Mouse (Mus musculus): ENCODE data around the gene Arl6ip1. TPM values are rescaled to one million over a fixed set of nuclear protein-coding genes. Genes with fewer than 3 reads are reported as not detected.
"Not testable (repeated sequence)": the region's sequence is repeated elsewhere in the genome, so short reads cannot be mapped to it uniquely, and the experiment has no call there.

The Arl6ip1 gene
- 408 and 409 TPM in 2 replicates for polyA plus RNA-seq (2015; fragmentation: Nextera tagmentation; extraction: Ambion mirVana)

GRCm38 (mm10) chr7:118129430-118130041 is at the start of gene Arl6ip1:
TSS of gene Arl6ip1 (minus strand) at chr7:118129662.
- peak; percentile 100 for ATAC-seq (ENCODE audit: insufficient number of reproducible peaks, low FRiP score, low TSS enrichment, low read depth)
- H3K4me1 ChIP-seq: peaks cover 28% of the 10 kb centered on the region
- under 1% methylated on average over 39 of the region's 39 CpGs for WGBS
- H3K27me3 ChIP-seq: no peaks in the 10 kb centered on the region
- H3K4me2 ChIP-seq (replicated peaks): peak within 1 kb of the TSS; percentile 82
- no peaks in the 10 kb centered on the region for H3K9me3 ChIP-seq (replicated peaks)
- H3K4me3 ChIP-seq (replicated peaks): peak within 1 kb of the TSS; percentile 84
- peak within 1 kb of the TSS; percentile 80 for H3K9ac ChIP-seq
- H3K27ac ChIP-seq (replicated peaks): peak within 1 kb of the TSS; percentile 91
- H3K36me3 ChIP-seq: peaks cover 14% of the 10 kb centered on the region

- Histone ChIP-seq H3K9me3 (replicated peaks) (no peaks in the 10 kb centered on the region), H3K4me2 (replicated peaks) (no peak overlapping the region), H3K4me1 (no peaks in the 10 kb centered on the region), H3K9ac (no peak overlapping the region), H3K36me3 (peaks cover 62% of the 10 kb centered on the region), H3K27ac (replicated peaks) (no peak overlapping the region), H3K4me3 (replicated peaks) (no peak overlapping the region), H3K27me3 (no peaks in the 10 kb centered on the region)
- WGBS: 89% methylated on average over 1 of the region's 1 CpGs
- no peak for ATAC-seq (ENCODE audit: insufficient number of reproducible peaks, low FRiP score, low TSS enrichment, low read depth)
Observed at GRCm38 (mm10) chr7:118175821-118176355, 46.4 kb upstream of the Arl6ip1 start.

GRCm38 (mm10) chr7:118170125-118170524 is 40.7 kb upstream of the Arl6ip1 start:
- WGBS: 82% methylated on average over 2 of the region's 2 CpGs
- not testable (repeated sequence) for H3K27me3 ChIP-seq; H3K9me3 ChIP-seq (replicated peaks); H3K27ac ChIP-seq (replicated peaks); ATAC-seq (ENCODE audit: insufficient number of reproducible peaks, low FRiP score, low TSS enrichment, low read depth); H3K4me2 ChIP-seq (replicated peaks); H3K4me3 ChIP-seq (replicated peaks); H3K4me1 ChIP-seq; H3K9ac ChIP-seq
- peaks cover 79% of the 10 kb centered on the region for H3K36me3 ChIP-seq

GRCm38 (mm10) chr7:118163006-118163405 is 33.5 kb upstream of the Arl6ip1 start:
- peaks cover 44% of the 10 kb centered on the region for H3K36me3 ChIP-seq
- WGBS: 91% methylated on average over 8 of the region's 8 CpGs
- no peaks in the 10 kb centered on the region for H3K4me1 ChIP-seq
- H3K27me3 ChIP-seq: no peaks in the 10 kb centered on the region
- no peak overlapping the region for H3K27ac ChIP-seq (replicated peaks)
- H3K4me3 ChIP-seq (replicated peaks): no peak overlapping the region
- H3K4me2 ChIP-seq (replicated peaks): no peak overlapping the region
- ATAC-seq (ENCODE audit: insufficient number of reproducible peaks, low FRiP score, low TSS enrichment, low read depth): no peak
- no peak overlapping the region for H3K9ac ChIP-seq
- H3K9me3 ChIP-seq (replicated peaks): no peaks in the 10 kb centered on the region

- H3K4me2 ChIP-seq (replicated peaks): no peak overlapping the region
- H3K27ac ChIP-seq (replicated peaks): no peak overlapping the region
- no peaks in the 10 kb centered on the region for H3K27me3 ChIP-seq
- WGBS: 93% methylated on average over 3 of the region's 3 CpGs
- H3K36me3 ChIP-seq: peaks cover 42% of the 10 kb centered on the region
- no peak overlapping the region for H3K9ac ChIP-seq
- H3K4me1 ChIP-seq: no peaks in the 10 kb centered on the region
- ATAC-seq (ENCODE audit: insufficient number of reproducible peaks, low FRiP score, low TSS enrichment, low read depth): no peak
- H3K9me3 ChIP-seq (replicated peaks): no peaks in the 10 kb centered on the region
- H3K4me3 ChIP-seq (replicated peaks): no peak overlapping the region
Observed at GRCm38 (mm10) chr7:118160121-118160520, 30.7 kb upstream of the Arl6ip1 start.

GRCm38 (mm10) chr7:118156461-118156860 is 27.0 kb upstream of the Arl6ip1 start:
- no peak overlapping the region for H3K27ac ChIP-seq (replicated peaks)
- no peak overlapping the region for H3K4me3 ChIP-seq (replicated peaks)
- WGBS: 92% methylated on average over 7 of the region's 7 CpGs
- no peak overlapping the region for H3K9ac ChIP-seq
- ATAC-seq (ENCODE audit: insufficient number of reproducible peaks, low FRiP score, low TSS enrichment, low read depth): no peak
- H3K4me2 ChIP-seq (replicated peaks): no peak overlapping the region
- H3K9me3 ChIP-seq (replicated peaks): no peaks in the 10 kb centered on the region
- no peaks in the 10 kb centered on the region for H3K4me1 ChIP-seq
- H3K27me3 ChIP-seq: no peaks in the 10 kb centered on the region
- peaks cover 64% of the 10 kb centered on the region for H3K36me3 ChIP-seq

- 95% methylated on average over 6 of the region's 6 CpGs for WGBS
- no peaks in the 10 kb centered on the region for H3K27me3 ChIP-seq
- H3K4me2 ChIP-seq (replicated peaks): no peak overlapping the region
- no peaks in the 10 kb centered on the region for H3K4me1 ChIP-seq
- no peaks in the 10 kb centered on the region for H3K9me3 ChIP-seq (replicated peaks)
- no peak overlapping the region for H3K9ac ChIP-seq
- H3K36me3 ChIP-seq: peaks cover 65% of the 10 kb centered on the region
- H3K27ac ChIP-seq (replicated peaks): no peak overlapping the region
- no peak overlapping the region for H3K4me3 ChIP-seq (replicated peaks)
- ATAC-seq (ENCODE audit: insufficient number of reproducible peaks, low FRiP score, low TSS enrichment, low read depth): no peak
Observed at GRCm38 (mm10) chr7:118154150-118154549, 24.7 kb upstream of the Arl6ip1 start.

GRCm38 (mm10) chr7:118143602-118144001 is 14.1 kb upstream of the Arl6ip1 start:
- H3K4me2 ChIP-seq (replicated peaks): no peak overlapping the region
- no peaks in the 10 kb centered on the region for H3K4me1 ChIP-seq
- peaks cover 72% of the 10 kb centered on the region for H3K36me3 ChIP-seq
- no peaks in the 10 kb centered on the region for H3K27me3 ChIP-seq
- 78% methylated on average over 3 of the region's 3 CpGs for WGBS
- ATAC-seq (ENCODE audit: insufficient number of reproducible peaks, low FRiP score, low TSS enrichment, low read depth): no peak
- no peaks in the 10 kb centered on the region for H3K9me3 ChIP-seq (replicated peaks)
- no peak overlapping the region for H3K4me3 ChIP-seq (replicated peaks)
- no peak overlapping the region for H3K9ac ChIP-seq
- no peak overlapping the region for H3K27ac ChIP-seq (replicated peaks)

- Histone ChIP-seq H3K27me3 (no peaks in the 10 kb centered on the region), H3K4me3 (replicated peaks) (no peak overlapping the region), H3K36me3 (peaks cover 67% of the 10 kb centered on the region), H3K9ac (no peak overlapping the region), H3K4me2 (replicated peaks) (no peak overlapping the region), H3K27ac (replicated peaks) (no peak overlapping the region), H3K4me1 (no peaks in the 10 kb centered on the region), H3K9me3 (replicated peaks) (no peaks in the 10 kb centered on the region)
- WGBS: 94% methylated on average over 4 of the region's 4 CpGs
- ATAC-seq (ENCODE audit: insufficient number of reproducible peaks, low FRiP score, low TSS enrichment, low read depth): no peak
Observed at GRCm38 (mm10) chr7:118143123-118143522, 13.7 kb upstream of the Arl6ip1 start.

- Histone ChIP-seq H3K36me3 (peaks cover 79% of the 10 kb centered on the region), H3K9ac (no peak overlapping the region)
- WGBS: 94% methylated on average over 7 of the region's 7 CpGs
Observed at GRCm38 (mm10) chr7:118141271-118141670, 11.8 kb upstream of the Arl6ip1 start.

GRCm38 (mm10) chr7:118135128-118135527 is 5.7 kb upstream of the Arl6ip1 start:
- H3K4me1 ChIP-seq: peaks cover under 1% of the 10 kb centered on the region; the same call in 1 of the 2 replicates
- no peak for ATAC-seq (ENCODE audit: insufficient number of reproducible peaks, low FRiP score, low TSS enrichment, low read depth)

More at GRCm38 (mm10) chr7:118141271-118141670, 11.8 kb upstream of the Arl6ip1 start:
- Histone ChIP-seq H3K4me3 (replicated peaks) (no peak overlapping the region), H3K27ac (replicated peaks) (no peak overlapping the region), H3K27me3 (no peaks in the 10 kb centered on the region), H3K4me2 (replicated peaks) (no peak overlapping the region), H3K9me3 (replicated peaks) (no peaks in the 10 kb centered on the region), H3K4me1 (no peaks in the 10 kb centered on the region)
- ATAC-seq (ENCODE audit: insufficient number of reproducible peaks, low FRiP score, low TSS enrichment, low read depth): no peak

More at GRCm38 (mm10) chr7:118135128-118135527, 5.7 kb upstream of the Arl6ip1 start:
- Histone ChIP-seq H3K27ac (replicated peaks) (no peak overlapping the region), H3K4me2 (replicated peaks) (no peak overlapping the region), H3K36me3 (peaks cover 48% of the 10 kb centered on the region), H3K9ac (no peak overlapping the region), H3K27me3 (no peaks in the 10 kb centered on the region), H3K4me3 (replicated peaks) (no peak overlapping the region), H3K9me3 (replicated peaks) (no peaks in the 10 kb centered on the region)
- 77% methylated on average over 11 of the region's 11 CpGs for whole genome bisulfite sequencing
